Mouse (Mus musculus): ENCODE results near the gene Akap13. TPM values are rescaled to one million over a fixed set of nuclear protein-coding genes. Genes with fewer than 3 reads are reported as not detected.
A peak's percentile ranks its signal among the peaks of the same experiment; 100 is the strongest.

Akap13 gene
- total and polyA plus RNA-seq, 2 experiments from 2014 or later = 34.2 to 113 TPM

DNA sequence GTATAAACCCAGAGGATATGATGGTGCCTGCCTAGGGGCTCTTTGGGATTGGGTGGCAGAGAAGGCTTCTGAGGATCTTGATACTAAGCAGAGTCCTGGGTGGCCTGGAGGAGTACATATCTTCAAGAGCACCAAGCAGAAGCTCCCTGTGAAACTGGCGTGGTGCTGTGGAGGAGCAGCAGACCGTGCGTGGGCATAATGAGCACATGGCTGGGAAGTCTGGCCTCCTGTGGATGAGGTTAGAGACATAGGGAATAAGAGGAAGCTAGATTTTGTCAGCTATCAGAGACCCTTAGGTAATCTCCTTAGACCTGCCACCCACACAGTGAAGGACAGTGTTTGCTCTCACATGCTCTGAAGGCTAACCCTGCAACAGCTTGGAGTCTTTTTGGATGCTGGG lies 83.2 kb downstream of the Akap13 start:
- Histone ChIP-seq H3K9me3 (replicated peaks; ENCODE audit: control insufficient read depth, low read length) (no peaks in the 10 kb centered on the region), H3K36me3 (replicated peaks; ENCODE audit: control insufficient read depth, insufficient read depth, low read length) (0 out of 2 replicates have a peak, but pooled peaks cover 8% of the 10 kb centered on the region), H3K27ac (ENCODE audit: low read depth) (no peak overlapping the region), H3K4me1 (ENCODE audit: control insufficient read depth, insufficient read depth) (no peaks in the 10 kb centered on the region), H3K4me3 (ENCODE audit: low read depth, low read length) (no peak overlapping the region), H3K27me3 (ENCODE audit: control insufficient read depth, insufficient read depth, low read length) (no peaks in the 10 kb centered on the region), H3K4me2 (ENCODE audit: low read depth, low read length) (no peak overlapping the region), H3K9ac (replicated peaks; ENCODE audit: low read depth, low read length) (no peak overlapping the region)
- WGBS = 70% methylated on average over 3 of the region's 3 CpGs
- TF ChIP-seq EP300 (IDR thresholded peaks at IDR 0.05; ENCODE audit: low read depth) (no peak), CTCF (IDR thresholded peaks at IDR 0.05; ENCODE audit: low read depth) (no peak)
- no peak for DNase-seq (ENCODE audit: low spot score)
- no peak for ATAC-seq (ENCODE audit: insufficient read depth, low read depth)

DNA sequence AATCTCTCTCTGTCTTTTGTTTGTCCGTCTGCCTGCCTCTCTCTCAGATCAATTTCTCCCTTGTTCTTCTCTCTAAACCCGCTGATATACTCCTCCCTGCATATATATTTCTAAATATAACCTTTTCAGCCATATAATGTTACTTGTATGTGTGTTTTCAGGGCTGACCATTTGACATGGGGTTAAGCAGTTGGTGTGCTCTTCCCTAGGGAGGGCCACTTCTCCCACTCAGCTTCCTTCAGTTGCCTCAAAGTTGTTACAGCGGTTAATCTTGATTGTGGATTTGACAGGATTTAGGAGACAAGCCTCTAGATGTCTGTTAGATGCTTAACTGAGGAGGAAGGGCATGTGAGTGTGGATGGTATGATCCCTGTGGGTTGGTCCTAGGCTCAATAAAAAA lies 83.8 kb downstream of the Akap13 start:
- DNase-seq (ENCODE audit: low spot score) (no peak), ATAC-seq (ENCODE audit: insufficient read depth, low read depth) (no peak)
- 75% methylated on average over 3 of the region's 3 CpGs for WGBS
- TF ChIP-seq EP300 (IDR thresholded peaks at IDR 0.05; ENCODE audit: low read depth) (no peak), CTCF (IDR thresholded peaks at IDR 0.05; ENCODE audit: low read depth) (no peak)
- no peak overlapping the region for H3K9ac ChIP-seq (replicated peaks; ENCODE audit: low read depth, low read length)
- 0 out of 2 replicates have a peak, but pooled peaks cover 7% of the 10 kb centered on the region for H3K36me3 ChIP-seq (replicated peaks; ENCODE audit: control insufficient read depth, insufficient read depth, low read length)
- H3K4me1 ChIP-seq (ENCODE audit: control insufficient read depth, insufficient read depth) = no peaks in the 10 kb centered on the region
- H3K9me3 ChIP-seq (replicated peaks; ENCODE audit: control insufficient read depth, low read length) = no peaks in the 10 kb centered on the region
- no peak overlapping the region for H3K27ac ChIP-seq (ENCODE audit: low read depth)
- H3K27me3 ChIP-seq (ENCODE audit: control insufficient read depth, insufficient read depth, low read length) = no peaks in the 10 kb centered on the region
- H3K4me2 ChIP-seq (ENCODE audit: low read depth, low read length) = no peak overlapping the region
- no peak overlapping the region for H3K4me3 ChIP-seq (ENCODE audit: low read depth, low read length)

DNA sequence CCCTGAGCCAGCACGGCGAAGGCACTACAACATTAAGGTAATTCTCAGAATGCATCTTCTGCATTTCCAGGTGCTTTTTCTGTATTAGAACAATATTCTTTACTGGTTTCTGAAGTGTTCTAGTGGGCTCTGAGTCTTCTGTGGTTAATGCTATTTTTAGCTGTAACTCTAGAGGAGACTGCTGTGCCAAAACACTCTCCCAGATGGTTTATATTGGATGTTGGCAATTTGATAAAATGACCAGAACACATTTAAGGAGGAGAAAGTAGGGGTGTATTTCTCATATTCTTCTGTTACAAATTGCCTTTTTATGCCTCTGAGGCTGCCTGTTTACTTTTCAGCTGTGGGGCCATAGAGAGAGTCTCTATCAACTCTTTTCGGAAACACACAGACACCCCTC lies 94.5 kb downstream of the Akap13 start:
- Histone ChIP-seq H3K27ac (ENCODE audit: low read depth) (peak overlapping the region; percentile 39), H3K4me2 (ENCODE audit: low read depth, low read length) (0 out of 2 replicates have a peak overlapping the region, but pooled peaks have one; percentile 18), H3K36me3 (replicated peaks; ENCODE audit: control insufficient read depth, insufficient read depth, low read length) (0 out of 2 replicates have a peak, but pooled peaks cover 3% of the 10 kb centered on the region), H3K9ac (replicated peaks; ENCODE audit: low read depth, low read length) (no peak overlapping the region), H3K27me3 (ENCODE audit: control insufficient read depth, insufficient read depth, low read length) (no peaks in the 10 kb centered on the region), H3K9me3 (replicated peaks; ENCODE audit: control insufficient read depth, low read length) (no peaks in the 10 kb centered on the region), H3K4me1 (ENCODE audit: control insufficient read depth, insufficient read depth) (peaks cover 40% of the 10 kb centered on the region), H3K4me3 (ENCODE audit: low read depth, low read length) (no peak overlapping the region)
- 80% methylated on average over 3 of the region's 3 CpGs for WGBS
- DNase-seq (ENCODE audit: low spot score) (peak; percentile 47), ATAC-seq (ENCODE audit: insufficient read depth, low read depth) (no peak)
- no peak for TF ChIP-seq EP300 (IDR thresholded peaks at IDR 0.05; ENCODE audit: low read depth)
- no peak for TF ChIP-seq CTCF (IDR thresholded peaks at IDR 0.05; ENCODE audit: low read depth)

DNA sequence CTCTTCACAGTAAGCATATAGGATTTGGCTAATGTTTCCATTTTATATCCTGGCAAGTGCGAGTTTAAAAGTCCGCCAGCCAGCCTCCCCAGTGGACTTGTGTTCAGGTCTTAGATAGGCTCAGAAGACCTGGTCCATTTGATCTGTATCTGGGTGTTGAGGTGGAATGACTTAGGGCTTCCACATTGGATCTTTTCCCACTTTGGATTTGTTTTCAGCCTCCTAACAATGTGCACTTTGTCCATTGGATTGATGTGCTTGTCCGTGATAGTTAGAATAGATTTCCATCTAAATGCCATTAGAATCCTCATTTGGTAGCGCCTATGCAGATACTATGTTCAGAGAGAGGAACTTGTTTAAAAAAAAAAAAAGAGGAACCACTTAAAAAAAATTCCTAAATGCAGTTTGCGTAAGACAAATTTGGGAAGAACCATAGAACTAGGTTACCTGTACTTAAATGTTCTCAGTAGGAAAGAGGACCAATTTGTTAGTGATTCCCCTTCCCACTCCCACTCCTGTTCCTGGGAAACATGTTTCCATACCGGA lies 95.5 kb downstream of the Akap13 start:
- no peak overlapping the region for H3K4me2 ChIP-seq (ENCODE audit: low read depth, low read length)
- H3K36me3 ChIP-seq (replicated peaks; ENCODE audit: control insufficient read depth, insufficient read depth, low read length) = 0 out of 2 replicates have a peak, but pooled peaks cover 3% of the 10 kb centered on the region
- no peaks in the 10 kb centered on the region for H3K9me3 ChIP-seq (replicated peaks; ENCODE audit: control insufficient read depth, low read length)
- H3K9ac ChIP-seq (replicated peaks; ENCODE audit: low read depth, low read length) = no peak overlapping the region
- DNase-seq (ENCODE audit: low spot score) = no peak
- 86% methylated on average over 6 of the region's 6 CpGs for WGBS
- peak overlapping the region; percentile 50 for H3K27ac ChIP-seq (ENCODE audit: low read depth)
- TF ChIP-seq CTCF (IDR thresholded peaks at IDR 0.05; ENCODE audit: low read depth) = no peak
- no peak for TF ChIP-seq EP300 (IDR thresholded peaks at IDR 0.05; ENCODE audit: low read depth)
- no peaks in the 10 kb centered on the region for H3K27me3 ChIP-seq (ENCODE audit: control insufficient read depth, insufficient read depth, low read length)
- H3K4me1 ChIP-seq (ENCODE audit: control insufficient read depth, insufficient read depth) = peaks cover 46% of the 10 kb centered on the region
- ATAC-seq (ENCODE audit: insufficient read depth, low read depth) = no peak
- H3K4me3 ChIP-seq (ENCODE audit: low read depth, low read length) = no peak overlapping the region

DNA sequence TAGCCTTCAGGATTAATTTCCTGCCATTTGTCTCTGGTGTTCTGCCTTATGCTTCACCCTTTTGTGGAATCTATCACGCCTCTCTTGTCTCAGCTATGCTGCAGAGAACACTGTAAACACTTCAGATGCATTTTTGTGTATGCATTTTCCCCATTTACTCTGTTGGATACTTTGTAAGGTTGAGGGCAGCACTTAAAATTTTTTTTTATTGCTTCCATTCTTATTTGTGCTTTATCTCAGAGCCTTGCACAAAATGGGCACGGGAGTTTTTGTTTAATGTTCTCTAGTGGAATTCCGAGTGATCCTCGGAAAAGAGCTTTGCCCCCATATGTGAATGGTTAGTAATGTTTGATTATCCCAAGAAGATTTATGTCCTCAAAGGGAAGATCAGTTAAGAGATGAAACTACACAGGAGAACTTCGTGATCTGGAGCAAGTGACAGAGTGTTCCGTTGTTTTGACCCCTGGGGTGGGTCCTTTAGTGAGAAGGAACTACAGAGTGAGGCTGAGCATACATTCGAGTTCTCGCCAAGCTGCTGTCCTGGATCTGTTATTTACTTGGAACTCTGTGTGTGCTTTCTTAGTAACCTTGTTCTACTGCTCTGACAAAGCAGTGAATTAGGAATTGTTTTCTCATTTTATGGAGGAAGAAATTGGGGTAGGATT lies 97.8 kb downstream of the Akap13 start:
- no peak overlapping the region for H3K4me2 ChIP-seq (ENCODE audit: low read depth, low read length)
- peaks cover 49% of the 10 kb centered on the region for H3K4me1 ChIP-seq (ENCODE audit: control insufficient read depth, insufficient read depth)
- no peak overlapping the region for H3K4me3 ChIP-seq (ENCODE audit: low read depth, low read length)
- TF ChIP-seq EP300 (IDR thresholded peaks at IDR 0.05; ENCODE audit: low read depth) = no peak
- H3K9me3 ChIP-seq (replicated peaks; ENCODE audit: control insufficient read depth, low read length) = no peaks in the 10 kb centered on the region
- 76% methylated on average over 8 of the region's 8 CpGs for whole genome bisulfite sequencing
- no peak overlapping the region for H3K27ac ChIP-seq (ENCODE audit: low read depth)
- no peak overlapping the region for H3K9ac ChIP-seq (replicated peaks; ENCODE audit: low read depth, low read length)
- ATAC-seq (ENCODE audit: insufficient read depth, low read depth) (no peak), DNase-seq (ENCODE audit: low spot score) (no peak)
- H3K36me3 ChIP-seq (replicated peaks; ENCODE audit: control insufficient read depth, insufficient read depth, low read length) = no peaks in the 10 kb centered on the region
- H3K27me3 ChIP-seq (ENCODE audit: control insufficient read depth, insufficient read depth, low read length) = no peaks in the 10 kb centered on the region

DNA sequence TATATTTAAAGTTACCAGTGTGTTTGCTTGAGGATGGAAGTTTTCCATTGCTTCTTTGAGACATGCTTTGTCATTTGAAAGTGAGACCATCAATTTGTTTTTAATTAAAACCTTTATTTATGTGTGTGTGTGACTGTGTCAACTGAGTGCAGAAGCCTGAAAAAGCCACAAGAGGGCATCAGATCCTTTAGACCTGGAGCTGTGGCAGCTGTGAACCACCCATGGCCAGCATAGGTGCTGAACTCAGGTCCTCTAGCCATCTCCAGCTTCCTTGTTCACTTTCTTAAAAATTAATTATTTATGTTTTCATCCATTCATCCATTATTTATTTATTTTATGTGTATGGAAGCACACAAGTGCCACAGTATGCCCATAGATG lies 98.3 kb downstream of the Akap13 start:
- ATAC-seq (ENCODE audit: insufficient read depth, low read depth) = no peak
- H3K27ac ChIP-seq (ENCODE audit: low read depth) = peak overlapping the region; percentile 32; the same call in 1 of the 2 replicates
- no peak overlapping the region for H3K4me2 ChIP-seq (ENCODE audit: low read depth, low read length)
- no peaks in the 10 kb centered on the region for H3K27me3 ChIP-seq (ENCODE audit: control insufficient read depth, insufficient read depth, low read length)
- no peak overlapping the region for H3K9ac ChIP-seq (replicated peaks; ENCODE audit: low read depth, low read length)
- peaks cover 54% of the 10 kb centered on the region for H3K4me1 ChIP-seq (ENCODE audit: control insufficient read depth, insufficient read depth)
- H3K9me3 ChIP-seq (replicated peaks; ENCODE audit: control insufficient read depth, low read length) = no peaks in the 10 kb centered on the region
- TF ChIP-seq EP300 (IDR thresholded peaks at IDR 0.05; ENCODE audit: low read depth) (no peak), CTCF (IDR thresholded peaks at IDR 0.05; ENCODE audit: low read depth) (peak; percentile 13; the same call in 1 of the 2 replicates)
- H3K36me3 ChIP-seq (replicated peaks; ENCODE audit: control insufficient read depth, insufficient read depth, low read length) = no peaks in the 10 kb centered on the region
- H3K4me3 ChIP-seq (ENCODE audit: low read depth, low read length) = no peak overlapping the region
- DNase-seq (ENCODE audit: low spot score) = peak; percentile 24

Measured in heart, postnatal 0 days (tissue).